Mouse (Mus musculus) kidney, postnatal 0 days (tissue): ENCODE data around the gene Ass1. TPM values are rescaled to one million over a fixed set of nuclear protein-coding genes. Genes with fewer than 3 reads are reported as not detected.

Experiments used
- ATAC-seq: fragments of 200-750 bp; cut with Nextera tagmentation; replicated peaks from 2 replicates; pipeline ENCODE4 v1.8.0; 2017; ENCODE audit warnings: low read depth, moderate number of reproducible peaks, moderate TSS enrichment, moderate library complexity; ENCODE audit not compliant: low FRiP score
- DNase-seq: peaks from one replicate; pipeline ENCODE4 v3.0.0-alpha.2; 2016; ENCODE audit warnings: low spot score
- H3K27ac ChIP-seq: fragments of 300-500 bp; sonication (generic); 2 replicates; pipeline ENCODE4 v1.5.1; 2014; ENCODE audit warnings: mild to moderate bottlenecking
- H3K27me3 ChIP-seq: fragments of 300-500 bp; sonication (generic); 2 replicates; pipeline ENCODE4 v1.6.1; 2014; ENCODE audit warnings: low read length, mixed read lengths; ENCODE audit not compliant: insufficient read depth
- H3K36me3 ChIP-seq: fragments of 300-500 bp; sonication (generic); 2 replicates; pipeline ENCODE4 v1.6.1; 2014; ENCODE audit warnings: low read length, mixed read lengths; ENCODE audit not compliant: insufficient read depth
- H3K4me1 ChIP-seq: fragments of 300-500 bp; sonication (generic); replicated peaks from 2 replicates; pipeline ENCODE4 v1.6.1; 2014; ENCODE audit warnings: antibody characterized with exemption, low read length, mixed read lengths; ENCODE audit not compliant: insufficient read depth
- H3K4me2 ChIP-seq: fragments of 300-500 bp; sonication (generic); 2 replicates; pipeline ENCODE4 v1.6.1; 2014; ENCODE audit warnings: mild to moderate bottlenecking, low read length, moderate library complexity, mixed read lengths
- H3K4me3 ChIP-seq: fragments of 300-500 bp; sonication (generic); replicated peaks from 2 replicates; pipeline ENCODE4 v1.5.1; 2014; ENCODE audit warnings: low read depth, low read length
- H3K9ac ChIP-seq: fragments of 300-500 bp; sonication (generic); 2 replicates; pipeline ENCODE4 v1.6.1; 2014; ENCODE audit warnings: low read depth, low read length
- H3K9me3 ChIP-seq: fragments of 300-500 bp; sonication (generic); replicated peaks from 2 replicates; pipeline ENCODE4 v1.6.1; 2016; ENCODE audit warnings: low read length, inconsistent platforms, mixed read lengths
- CTCF ChIP-seq: IDR thresholded peaks from 2 replicates; pipeline ENCODE4 v1.5.1; 2016; ENCODE audit warnings: antibody characterized with exemption, low read depth, mild to moderate bottlenecking, moderate library complexity
- WGBS: fragments of 180-500 bp; shearing (Covaris S2); extraction: QIAGEN DNeasy Blood & Tissue Kit; methylation state at CpG from one replicate; pipeline ENCODE4 v1.1.7; 2014; 5-methylcytosine and 5-hydroxymethylcytosine counted together
- polyA plus RNA-seq: library from polyadenylated mRNA; unstranded; fragments of >200 nt; fragmentation: Nextera tagmentation; extraction: Ambion mirVana; gene quantifications from 2 replicates; pipeline ENCODE4 v1.2.1, GENCODE M21; 2015

Ass1 gene
- polyA plus RNA-seq, 1 experiment from 2014 or later: 319 TPM

DNA sequence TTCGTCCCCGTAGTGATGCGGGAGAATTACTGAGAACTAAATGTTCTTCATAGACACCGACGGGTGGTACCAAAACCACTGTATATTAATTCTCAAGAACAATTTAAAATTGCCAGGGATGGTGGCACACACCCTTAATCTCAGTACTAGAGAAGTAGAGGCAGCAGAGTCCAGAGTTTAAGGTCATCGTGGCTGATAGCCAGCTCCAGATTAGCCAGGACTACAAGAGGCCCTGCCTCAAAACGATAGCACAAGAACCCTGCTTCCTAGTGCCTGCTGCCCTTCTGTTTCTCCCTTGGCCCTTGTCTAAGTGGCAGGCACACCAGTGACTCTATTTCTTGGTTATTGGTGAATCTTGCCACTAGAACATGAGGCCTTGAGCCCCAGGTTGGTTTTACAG lies 9.1 kb upstream of the Ass1 start:
- H3K4me2 ChIP-seq: no peak overlapping the region
- H3K4me3 ChIP-seq: no peak overlapping the region
- no peaks in the 10 kb centered on the region; the same call in 1 of the 2 replicates for H3K4me1 ChIP-seq
- no peak overlapping the region for H3K27ac ChIP-seq
- no peaks in the 10 kb centered on the region for H3K9me3 ChIP-seq
- H3K27me3 ChIP-seq: no peaks in the 10 kb centered on the region
- no peak for TF ChIP-seq CTCF
- no peak overlapping the region for H3K9ac ChIP-seq
- H3K36me3 ChIP-seq: no peaks in the 10 kb centered on the region
- DNase-seq (no peak), ATAC-seq (no peak)
- WGBS: 81% methylated on average over 7 of the region's 7 CpGs

DNA sequence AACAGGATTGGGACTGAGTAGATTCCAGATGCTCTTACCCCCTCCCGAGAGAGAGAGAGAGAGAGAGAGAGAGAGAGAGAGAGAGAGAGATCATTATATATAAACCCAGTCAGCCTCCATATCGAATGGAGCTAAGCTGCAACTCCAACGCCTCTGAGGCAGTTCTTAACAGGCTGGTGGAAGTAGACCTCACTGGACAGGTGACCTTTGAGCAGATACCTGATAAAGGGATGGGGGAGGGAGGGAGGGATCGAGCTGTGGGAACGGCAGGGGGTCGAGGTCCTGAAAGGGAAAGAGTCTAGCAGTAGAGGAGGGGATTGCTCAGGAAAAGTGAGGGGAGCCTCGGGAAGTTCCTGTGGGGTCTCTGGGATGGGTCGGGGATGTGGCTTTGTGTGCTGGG lies 8.0 kb upstream of the Ass1 start:
- DNase-seq (no peak), ATAC-seq (no peak)
- H3K36me3 ChIP-seq: no peaks in the 10 kb centered on the region
- H3K9ac ChIP-seq: no peak overlapping the region
- H3K4me1 ChIP-seq: no peaks in the 10 kb centered on the region; the same call in 1 of the 2 replicates
- H3K4me3 ChIP-seq: no peak overlapping the region
- no peak for TF ChIP-seq CTCF
- 40% methylated on average over 8 of the region's 8 CpGs for WGBS
- H3K27me3 ChIP-seq: no peaks in the 10 kb centered on the region
- H3K27ac ChIP-seq: no peak overlapping the region
- no peaks in the 10 kb centered on the region for H3K9me3 ChIP-seq
- H3K4me2 ChIP-seq: no peak overlapping the region

DNA sequence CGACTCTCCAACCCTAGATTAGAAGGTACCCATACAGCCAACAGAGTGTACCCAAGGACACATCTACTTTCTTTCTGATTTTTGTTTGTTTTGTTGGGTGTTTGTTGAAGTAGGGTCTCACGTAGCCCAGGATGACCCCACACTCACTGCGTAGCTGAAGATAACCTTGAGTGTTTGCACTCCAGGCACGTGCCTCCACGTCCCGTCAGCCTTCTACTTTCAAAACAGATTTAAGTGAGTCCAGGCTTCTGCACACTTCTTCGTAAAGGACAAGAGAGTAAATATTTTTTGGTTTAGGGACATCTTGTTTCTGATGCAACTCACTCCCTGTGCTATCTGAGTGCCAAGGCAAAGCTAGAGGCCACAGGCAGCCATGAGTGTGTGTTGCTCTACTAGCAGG lies 6.8 kb upstream of the Ass1 start:
- WGBS: 82% methylated on average over 7 of the region's 7 CpGs
- H3K27ac ChIP-seq: no peak overlapping the region; the same call in 1 of the 2 replicates
- H3K36me3 ChIP-seq: no peaks in the 10 kb centered on the region
- DNase-seq (no peak), ATAC-seq (no peak)
- no peaks in the 10 kb centered on the region for H3K27me3 ChIP-seq
- H3K4me2 ChIP-seq: no peak overlapping the region
- H3K9me3 ChIP-seq: no peaks in the 10 kb centered on the region
- no peaks in the 10 kb centered on the region; the same call in 1 of the 2 replicates for H3K4me1 ChIP-seq
- no peak overlapping the region for H3K9ac ChIP-seq
- H3K4me3 ChIP-seq: no peak overlapping the region
- TF ChIP-seq CTCF: no peak

DNA sequence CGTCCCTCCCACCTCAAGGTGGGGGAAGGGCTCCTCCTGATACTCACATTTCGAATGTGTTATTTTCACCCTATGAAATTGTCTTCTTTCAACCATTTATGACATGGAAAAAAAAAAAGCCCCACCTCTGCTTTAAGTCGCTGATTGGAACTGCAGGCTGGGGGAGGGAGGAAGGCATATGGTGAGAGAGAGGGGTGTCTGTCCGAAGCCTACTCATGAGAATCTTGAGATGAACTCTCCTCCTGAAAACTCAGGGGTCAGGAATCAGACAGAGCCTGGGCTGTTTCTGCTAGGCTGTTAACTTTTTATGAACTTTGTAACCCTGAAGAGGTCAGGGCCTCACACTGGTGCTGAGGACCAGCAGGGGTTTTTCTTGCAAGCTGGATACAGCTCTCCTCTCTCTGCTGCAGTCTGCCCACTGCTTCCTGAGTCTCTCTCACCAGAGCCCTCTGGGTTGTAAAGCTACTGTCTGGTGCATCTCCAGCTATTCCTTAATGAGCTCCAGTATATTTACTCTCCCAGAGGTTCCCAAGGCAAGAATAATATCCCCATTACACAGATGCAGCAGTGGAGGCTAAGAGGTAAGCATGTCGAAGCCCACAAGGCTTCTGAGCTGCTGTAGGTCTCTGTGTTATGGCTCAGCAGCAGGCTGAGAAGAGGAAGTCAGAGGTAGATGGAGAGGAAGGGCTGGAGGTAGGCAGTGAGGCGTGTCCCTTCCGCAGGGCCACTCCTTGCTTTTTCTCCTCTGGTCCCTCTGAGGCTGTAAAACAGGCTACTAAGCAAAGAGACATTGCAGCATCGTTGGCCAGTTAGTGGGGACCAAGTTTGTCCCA lies 6.1 kb upstream of the Ass1 start:
- DNase-seq (no peak), ATAC-seq (peak; percentile 40; the same call in 1 of the 2 replicates)
- Histone ChIP-seq H3K27me3 (no peaks in the 10 kb centered on the region), H3K27ac (peak overlapping the region; percentile 55), H3K9me3 (no peaks in the 10 kb centered on the region), H3K4me3 (no peak overlapping the region), H3K36me3 (no peaks in the 10 kb centered on the region), H3K9ac (no peak overlapping the region), H3K4me2 (no peak overlapping the region), H3K4me1 (no peaks in the 10 kb centered on the region; the same call in 1 of the 2 replicates)
- TF ChIP-seq CTCF: no peak
- WGBS: 20% methylated on average over 8 of the region's 8 CpGs

DNA sequence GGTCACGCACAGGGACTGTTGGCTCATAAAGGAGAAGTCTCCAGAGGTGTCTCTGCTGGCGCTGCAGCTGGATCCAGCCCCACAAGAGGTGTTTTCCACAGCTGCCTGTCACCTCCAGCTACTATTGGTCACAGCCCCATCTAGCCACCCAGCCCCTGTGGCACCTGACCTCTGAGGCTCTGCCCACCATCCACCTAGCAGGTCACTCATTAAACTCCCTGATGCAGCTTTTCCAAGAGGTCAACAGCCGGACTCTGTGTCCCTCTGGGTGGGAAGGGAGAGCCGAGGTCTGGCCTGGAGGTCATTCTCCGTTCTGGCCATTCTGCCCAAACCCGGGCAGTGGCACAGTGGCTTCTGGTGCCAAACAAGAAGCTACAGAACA lies 5.5 kb upstream of the Ass1 start:
- TF ChIP-seq CTCF: no peak
- H3K27ac ChIP-seq: peak overlapping the region; percentile 55
- no peak for DNase-seq
- no peak overlapping the region for H3K4me3 ChIP-seq
- H3K36me3 ChIP-seq: no peaks in the 10 kb centered on the region
- ATAC-seq: peak; percentile 76
- H3K4me1 ChIP-seq: no peaks in the 10 kb centered on the region; the same call in 1 of the 2 replicates
- no peaks in the 10 kb centered on the region for H3K9me3 ChIP-seq
- H3K27me3 ChIP-seq: no peaks in the 10 kb centered on the region
- no peak overlapping the region for H3K4me2 ChIP-seq
- WGBS: 47% methylated on average over 6 of the region's 6 CpGs
- no peak overlapping the region for H3K9ac ChIP-seq

DNA sequence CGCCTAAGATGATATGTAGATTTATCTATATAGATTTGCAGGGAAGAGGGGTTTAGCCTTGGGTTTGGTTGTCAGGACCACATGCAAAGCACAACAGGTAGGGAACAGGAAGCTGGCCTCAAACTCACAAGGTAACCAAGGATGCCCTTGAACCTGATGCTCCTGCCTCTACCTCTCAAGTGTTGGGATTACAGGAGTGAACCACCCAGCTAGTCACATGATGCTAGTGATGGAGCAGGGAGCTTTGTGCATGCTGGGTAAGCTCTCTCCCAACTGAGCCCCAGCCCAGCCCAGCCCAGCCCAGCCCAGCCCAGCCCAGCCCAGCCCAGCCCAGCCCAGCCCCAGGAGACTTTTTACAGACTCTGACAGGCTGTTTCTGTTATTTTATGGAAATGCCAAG lies 2.5 kb upstream of the Ass1 start:
- no peak overlapping the region for H3K27ac ChIP-seq
- peaks cover 13% of the 10 kb centered on the region; the same call in 1 of the 2 replicates for H3K4me1 ChIP-seq
- TF ChIP-seq CTCF: no peak
- no peaks in the 10 kb centered on the region for H3K36me3 ChIP-seq
- no peak overlapping the region for H3K4me3 ChIP-seq
- H3K4me2 ChIP-seq: no peak overlapping the region
- H3K9me3 ChIP-seq: no peaks in the 10 kb centered on the region
- ATAC-seq: no peak
- no peak for DNase-seq
- WGBS: 83% methylated on average over 1 of the region's 1 CpGs
- H3K9ac ChIP-seq: no peak overlapping the region
- no peaks in the 10 kb centered on the region for H3K27me3 ChIP-seq
